Mouse (Mus musculus): ENCODE data around the gene Gal3st2c.

- TF ChIP-seq CTCF (conservative IDR thresholded peaks at IDR 0.05; ENCODE audit: insufficient read depth, insufficient read length, low read depth, low read length) (no peak), POLR2A (IDR thresholded peaks at IDR 0.05; ENCODE audit: low read depth, low read length) (no peak)
Observed at GRCm38 (mm10) chr1:94053530-94054216, 63.4 kb downstream of the Gal3st2c start.
